Mouse (Mus musculus) stomach, embryonic 14.5 days (tissue): ENCODE results near the gene 9530077C05Rik. TPM values are rescaled to one million over a fixed set of nuclear protein-coding genes. Genes with fewer than 3 reads are reported as not detected.
A peak's percentile ranks its signal among the peaks of the same experiment; 100 is the strongest.

Experiments used
- ATAC-seq: fragments of 200-750 bp; cut with Nextera tagmentation; 2 replicates; pipeline ENCODE4 v1.8.0; 2017; ENCODE audit warnings: low read depth, moderate TSS enrichment; ENCODE audit not compliant: insufficient number of reproducible peaks, insufficient read depth, low FRiP score
- H3K27ac ChIP-seq: fragments of 300-500 bp; sonication (generic); 2 replicates; pipeline ENCODE4 v1.5.1; 2014; ENCODE audit warnings: mild to moderate bottlenecking, low read length, moderate library complexity, mixed read lengths
- H3K27me3 ChIP-seq: fragments of 300-500 bp; sonication (generic); 2 replicates; pipeline ENCODE4 v1.6.1; 2014; ENCODE audit warnings: low read length, control low read depth, mixed read lengths; ENCODE audit not compliant: control insufficient read depth, insufficient read depth
- H3K36me3 ChIP-seq: fragments of 300-500 bp; sonication (generic); 2 replicates; pipeline ENCODE4 v1.6.1; 2014; ENCODE audit warnings: mild to moderate bottlenecking, control low read depth, low read length, moderate library complexity, mixed read lengths; ENCODE audit not compliant: control insufficient read depth, insufficient read depth
- H3K4me1 ChIP-seq: fragments of 300-500 bp; sonication (generic); 2 replicates; pipeline ENCODE4 v1.6.1; 2014; ENCODE audit warnings: low read length, control low read depth, mixed read lengths; ENCODE audit not compliant: control insufficient read depth, insufficient read depth
- H3K4me2 ChIP-seq: fragments of 300-500 bp; sonication (generic); replicated peaks from 2 replicates; pipeline ENCODE4 v1.6.1; 2014; ENCODE audit warnings: low read depth, low read length, control low read depth
- H3K4me3 ChIP-seq: fragments of 300-500 bp; sonication (generic); 2 replicates; pipeline ENCODE4 v1.5.1; 2014; ENCODE audit warnings: low read depth, low read length, control low read depth
- H3K9ac ChIP-seq: fragments of 300-500 bp; sonication (generic); replicated peaks from 2 replicates; pipeline ENCODE4 v1.6.1; 2014; ENCODE audit warnings: low read depth, mild to moderate bottlenecking, control low read depth, low read length, moderate library complexity, mixed read lengths
- H3K9me3 ChIP-seq: fragments of 300-500 bp; sonication (generic); 2 replicates; pipeline ENCODE4 v1.6.1; 2016; ENCODE audit warnings: low read depth, low read length, control low read depth; ENCODE audit not compliant: control insufficient read depth
- WGBS: fragments of 180-500 bp; shearing (Covaris S2); extraction: QIAGEN DNeasy Blood & Tissue Kit; methylation state at CpG from one replicate; pipeline ENCODE4 v1.1.7; 2014; 5-methylcytosine and 5-hydroxymethylcytosine counted together
- polyA plus RNA-seq: library from polyadenylated mRNA; unstranded; fragments of >200 nt; fragmentation: Nextera tagmentation; extraction: Ambion mirVana; gene quantifications from 2 replicates; pipeline ENCODE4 v1.2.1, GENCODE M21; 2014

The 9530077C05Rik gene
- polyA plus RNA-seq: 5.9 and 6.2 TPM in 2 replicates

- ATAC-seq: peak; percentile 97
- H3K36me3 ChIP-seq: no peaks in the 10 kb centered on the region
- WGBS: 1% methylated on average over 43 of the region's 43 CpGs
These were observed at the start of gene 9530077C05Rik for GRCm38 (mm10) chr9:22411002-22411857. 9530077C05Rik (plus strand) TSS chr9:22411513.

GRCm38 (mm10) chr9:22366221-22366620 is 45.1 kb upstream of the 9530077C05Rik start:
- H3K36me3 ChIP-seq: peaks cover 65% of the 10 kb centered on the region
- WGBS: 87% methylated on average over 2 of the region's 2 CpGs
- H3K27me3 ChIP-seq: no peaks in the 10 kb centered on the region
- H3K9ac ChIP-seq: no peak overlapping the region
- H3K4me1 ChIP-seq: no peaks in the 10 kb centered on the region
- H3K9me3 ChIP-seq: no peaks in the 10 kb centered on the region
- H3K4me2 ChIP-seq: no peak overlapping the region
- no peak overlapping the region for H3K27ac ChIP-seq
- ATAC-seq: no peak
- H3K4me3 ChIP-seq: no peak overlapping the region

More at GRCm38 (mm10) chr9:22411002-22411857, at the start of gene 9530077C05Rik:
- H3K4me2 ChIP-seq: peak within 1 kb of the TSS; percentile 57
- H3K27ac ChIP-seq: no peak within 1 kb of the TSS
- no peaks in the 10 kb centered on the region for H3K9me3 ChIP-seq
- peak within 1 kb of the TSS; percentile 28; the same call in 1 of the 2 replicates for H3K9ac ChIP-seq
- H3K27me3 ChIP-seq: no peaks in the 10 kb centered on the region
- no peaks in the 10 kb centered on the region for H3K4me1 ChIP-seq
- peak within 1 kb of the TSS; percentile 44 for H3K4me3 ChIP-seq

- H3K4me2 ChIP-seq: no peak overlapping the region
- H3K27me3 ChIP-seq: no peaks in the 10 kb centered on the region
- no peaks in the 10 kb centered on the region for H3K9me3 ChIP-seq
- no peak overlapping the region for H3K27ac ChIP-seq
- no peak for ATAC-seq
- no peak overlapping the region for H3K4me3 ChIP-seq
- H3K4me1 ChIP-seq: no peaks in the 10 kb centered on the region
- WGBS: 95% methylated on average over 10 of the region's 10 CpGs
- peaks cover 65% of the 10 kb centered on the region for H3K36me3 ChIP-seq
- H3K9ac ChIP-seq: no peak overlapping the region
These were observed 44.7 kb upstream of the 9530077C05Rik start for GRCm38 (mm10) chr9:22366621-22367020.

- ATAC-seq: no peak
- H3K9me3 ChIP-seq: no peaks in the 10 kb centered on the region
- peaks cover 68% of the 10 kb centered on the region for H3K36me3 ChIP-seq
- H3K9ac ChIP-seq: no peak overlapping the region
- no peak overlapping the region for H3K27ac ChIP-seq
- 74% methylated on average over 6 of the region's 6 CpGs for WGBS
- H3K27me3 ChIP-seq: no peaks in the 10 kb centered on the region
- H3K4me1 ChIP-seq: no peaks in the 10 kb centered on the region
- no peak overlapping the region for H3K4me2 ChIP-seq
- H3K4me3 ChIP-seq: no peak overlapping the region
These were observed 43.3 kb upstream of the 9530077C05Rik start for GRCm38 (mm10) chr9:22368030-22368429.

- no peaks in the 10 kb centered on the region for H3K27me3 ChIP-seq
- no peak for ATAC-seq
- H3K4me3 ChIP-seq: no peak overlapping the region
- no peaks in the 10 kb centered on the region for H3K9me3 ChIP-seq
- no peaks in the 10 kb centered on the region for H3K4me1 ChIP-seq
- H3K27ac ChIP-seq: no peak overlapping the region
- no peak overlapping the region for H3K4me2 ChIP-seq
- peaks cover 69% of the 10 kb centered on the region for H3K36me3 ChIP-seq
- WGBS: 98% methylated on average over 4 of the region's 4 CpGs
- no peak overlapping the region for H3K9ac ChIP-seq
These were observed 38.6 kb upstream of the 9530077C05Rik start for GRCm38 (mm10) chr9:22372760-22373159.

GRCm38 (mm10) chr9:22376086-22376485 is 35.2 kb upstream of the 9530077C05Rik start:
- Histone ChIP-seq H3K36me3 (peaks cover 74% of the 10 kb centered on the region), H3K4me3 (no peak overlapping the region), H3K27ac (no peak overlapping the region), H3K9ac (no peak overlapping the region), H3K27me3 (no peaks in the 10 kb centered on the region), H3K4me2 (no peak overlapping the region), H3K4me1 (no peaks in the 10 kb centered on the region), H3K9me3 (no peaks in the 10 kb centered on the region; the same call in 1 of the 2 replicates)
- no peak for ATAC-seq
- 89% methylated on average over 5 of the region's 5 CpGs for WGBS

GRCm38 (mm10) chr9:22385890-22386289 is 25.4 kb upstream of the 9530077C05Rik start:
- Histone ChIP-seq H3K36me3 (peaks cover 18% of the 10 kb centered on the region), H3K27ac (no peak overlapping the region; the same call in 1 of the 2 replicates), H3K4me1 (peaks cover 16% of the 10 kb centered on the region; the same call in 1 of the 2 replicates), H3K27me3 (no peaks in the 10 kb centered on the region), H3K4me3 (no peak overlapping the region; the same call in 1 of the 2 replicates), H3K4me2 (no peak overlapping the region), H3K9ac (no peak overlapping the region), H3K9me3 (no peaks in the 10 kb centered on the region)
- 69% methylated on average over 2 of the region's 2 CpGs for WGBS
- no peak for ATAC-seq

- 15% methylated on average over 6 of the region's 6 CpGs for whole genome bisulfite sequencing
- Histone ChIP-seq H3K9me3 (no peaks in the 10 kb centered on the region), H3K36me3 (peaks cover 5% of the 10 kb centered on the region; the same call in 1 of the 2 replicates), H3K4me3 (peak overlapping the region; percentile 93), H3K27me3 (no peaks in the 10 kb centered on the region), H3K4me1 (peaks cover 16% of the 10 kb centered on the region; the same call in 1 of the 2 replicates), H3K9ac (peak overlapping the region; percentile 57; the same call in 1 of the 2 replicates), H3K4me2 (peak overlapping the region; percentile 76), H3K27ac (peak overlapping the region; percentile 93; the same call in 1 of the 2 replicates)
- no peak for ATAC-seq
These were observed 23.4 kb upstream of the 9530077C05Rik start for GRCm38 (mm10) chr9:22387901-22388300.
